Mouse (Mus musculus) Patski (cell line): ENCODE measurements around the gene Atp5f1. TPM values are rescaled to one million over a fixed set of nuclear protein-coding genes. Genes with fewer than 3 reads are reported as not detected.
A peak's percentile ranks its signal among the peaks of the same experiment; 100 is the strongest.

Experiments
- ATAC-seq: fragments of 100-300 bp; one replicate; pipeline ENCODE4 v1.8.0; 2021
- CTCF ChIA-PET: fragments of 350-600 bp; sonication (Branson Sonifier 250); formaldehyde crosslinking; loops from one replicate; lab custom pipeline; 2022; ENCODE audit warnings: inconsistent platforms; lab: Charles Lee
- POLR2A ChIA-PET: fragments of 350-600 bp; sonication (Branson Sonifier 250); formaldehyde crosslinking; loops from one replicate; lab custom pipeline; 2022; ENCODE audit warnings: antibody characterized with exemption, inconsistent platforms; lab: Charles Lee
- DNase-seq: peaks from one replicate; pipeline ENCODE4 v3.0.0-alpha.2; 2011; ENCODE audit warnings: low read depth, low spot score
- H3K27me3 ChIP-seq: fragments of 371-371 bp; one replicate; pipeline ENCODE4 v1.5.1; 2021
- CTCF ChIP-seq: fragments of 100-300 bp; IDR thresholded peaks from one replicate; pipeline ENCODE4 v1.5.1; 2021
- in situ Hi-C: fragments of 300-500 bp; cut with MboI; formaldehyde crosslinking; loops from 3 replicates; pipeline ENCODE4 v1.11.1; 2018; ENCODE audit warnings: low pct_unique_long_range_greater_than_20kb, mixed read lengths
- polyA plus RNA-seq: library from polyadenylated mRNA; unstranded; gene quantifications from one replicate; pipeline ENCODE4 v1.2.3, GENCODE M21; 2021

Gene Atp5f1
- polyA plus RNA-seq, 1 experiment from 2014 or later: 723 TPM

- in situ Hi-C loops: loop anchor here (25.0 kb wide), 1 partner anchor 1340 kb away; no protein-coding TSS in a partner anchor
- no peaks in the 10 kb centered on the region for H3K27me3 ChIP-seq
- DNase-seq (no peak), ATAC-seq (no peak)
- CTCF ChIA-PET: interaction anchor here (1.4 kb wide), 1 partner anchor 20 kb away, joined by 3 read pairs; no protein-coding TSS in a partner anchor
- TF ChIP-seq CTCF: no peak
- POLR2A ChIA-PET: interaction anchor here (0.8 to 1.2 kb wide), 2 partner anchors 9 to 49 kb away, joined by 3 read pairs; no protein-coding TSS in a partner anchor
These were observed 12.0 kb upstream of the Atp5f1 start for GRCm38 (mm10) chr3:105971831-105972446.

- ChIA-PET CTCF (interaction anchor here (1.3 kb wide), 1 partner anchor 11 kb away, joined by 3 read pairs; no protein-coding TSS in a partner anchor), POLR2A (interaction anchor here (3.7 kb wide), 1 partner anchor 11 kb away, joined by 30 read pairs; no protein-coding TSS in a partner anchor)
- in situ Hi-C loops: loop anchor here (5.0 to 25.0 kb wide), 2 partner anchors 278 to 1352 kb away; no protein-coding TSS in a partner anchor
- DNase-seq: no peak
- no peaks in the 10 kb centered on the region for H3K27me3 ChIP-seq
- no peak for ATAC-seq
- peak; percentile 75 for TF ChIP-seq CTCF
These were observed 801 bp upstream of the Atp5f1 start for GRCm38 (mm10) chr3:105960700-105961099.

- CTCF ChIA-PET: interaction anchor here (1.2 kb wide), 1 partner anchor 9 kb away, joined by 3 read pairs; no protein-coding TSS in a partner anchor
- POLR2A ChIA-PET: interaction anchor here (0.8 to 3.7 kb wide), 2 partner anchors 10 to 23 kb away, joined by 10 to 30 read pairs; no protein-coding TSS in a partner anchor
- DNase-seq (no peak), ATAC-seq (peak; percentile 46)
- TF ChIP-seq CTCF: no peak
- in situ Hi-C loops: loop anchor here (25.0 kb wide), 1 partner anchor 1353 kb away; no protein-coding TSS in a partner anchor
- no peaks in the 10 kb centered on the region for H3K27me3 ChIP-seq
These were observed 314 bp downstream of the Atp5f1 start for GRCm38 (mm10) chr3:105959585-105959984.

GRCm38 (mm10) chr3:105958974-105959580, 822 bp downstream of the Atp5f1 start, which contains the start of gene Wdr77:
Gene Wdr77, plus strand, starts transcription at chr3:105959369.
- TF ChIP-seq CTCF: no peak
- ChIA-PET CTCF (interaction anchor here (1.2 to 2.6 kb wide), 2 partner anchors 9 to 21 kb away, joined by 3 to 9 read pairs; no protein-coding TSS in a partner anchor), POLR2A (interaction anchor here (0.7 to 3.7 kb wide), 3 partner anchors 10 to 22 kb away, joined by 3 to 30 read pairs (median 10); no protein-coding TSS in a partner anchor)
- ATAC-seq (peak; percentile 97), DNase-seq (peak; percentile 100)
- in situ Hi-C loops: loop anchor here (25.0 kb wide), 1 partner anchor 1353 kb away; no protein-coding TSS in a partner anchor
- no peaks in the 10 kb centered on the region for H3K27me3 ChIP-seq

- H3K27me3 ChIP-seq: no peaks in the 10 kb centered on the region
- CTCF ChIA-PET: interaction anchor here (0.8 to 2.6 kb wide), 8 partner anchors 8 to 30 kb away, joined by 3 to 11 read pairs (median 6); no protein-coding TSS in a partner anchor
- TF ChIP-seq CTCF: no peak
- no peak for DNase-seq
- POLR2A ChIA-PET: interaction anchor here (0.7 to 3.7 kb wide), 2 partner anchors 9 to 15 kb away, joined by 3 to 30 read pairs; no protein-coding TSS in a partner anchor
- in situ Hi-C loops: loop anchor here (25.0 kb wide), 1 partner anchor 1354 kb away; no protein-coding TSS in a partner anchor
- no peak for ATAC-seq
These were observed 1.7 kb downstream of the Atp5f1 start for GRCm38 (mm10) chr3:105958204-105958603.

GRCm38 (mm10) chr3:105957235-105957634, 2.7 kb downstream of the Atp5f1 start:
- ChIA-PET CTCF (interaction anchor here (1.2 to 2.6 kb wide), 6 partner anchors 9 to 29 kb away, joined by 5 to 11 read pairs (median 7); no protein-coding TSS in a partner anchor), POLR2A (interaction anchor here (1.2 to 3.7 kb wide), 3 partner anchors 8 to 19 kb away, joined by 3 to 30 read pairs (median 5); no protein-coding TSS in a partner anchor)
- no peak for TF ChIP-seq CTCF
- DNase-seq (no peak), ATAC-seq (no peak)
- in situ Hi-C loops: loop anchor here (25.0 kb wide), 1 partner anchor 1355 kb away; no protein-coding TSS in a partner anchor
- H3K27me3 ChIP-seq: no peaks in the 10 kb centered on the region

GRCm38 (mm10) chr3:105951348-105951747, 8.6 kb downstream of the Atp5f1 start:
- H3K27me3 ChIP-seq: no peaks in the 10 kb centered on the region
- DNase-seq (no peak), ATAC-seq (no peak)
- in situ Hi-C loops: loop anchor here (25.0 kb wide), 1 partner anchor 1361 kb away; no protein-coding TSS in a partner anchor
- CTCF ChIA-PET: interaction anchor here (4.1 to 5.7 kb wide), 2 partner anchors 14 to 22 kb away, joined by 18 to 35 read pairs; no protein-coding TSS in a partner anchor
- POLR2A ChIA-PET: interaction anchor here (1.0 to 4.1 kb wide), 2 partner anchors 7 to 15 kb away, joined by 5 to 30 read pairs; partner anchors contain the start of genes Atp5f1 and Wdr77
- TF ChIP-seq CTCF: no peak

GRCm38 (mm10) chr3:105936111-105936510, 23.8 kb downstream of the Atp5f1 start:
- ATAC-seq: no peak
- POLR2A ChIA-PET: interaction anchor here (0.8 to 1.7 kb wide), 4 partner anchors 14 to 23 kb away, joined by 4 to 10 read pairs (median 4); partner anchors contain the start of gene Wdr77
- no peaks in the 10 kb centered on the region for H3K27me3 ChIP-seq
- DNase-seq: no peak
- TF ChIP-seq CTCF: no peak
- in situ Hi-C loops: no loop called here
- CTCF ChIA-PET: interaction anchor here (1.0 to 6.7 kb wide), 6 partner anchors 10 to 21 kb away, joined by 3 to 35 read pairs (median 6); no protein-coding TSS in a partner anchor

- ATAC-seq: no peak
These were observed 24.9 kb downstream of the Atp5f1 start for GRCm38 (mm10) chr3:105935033-105935432.

More at GRCm38 (mm10) chr3:105935033-105935432, 24.9 kb downstream of the Atp5f1 start:
- ChIA-PET POLR2A (interaction anchor here (0.8 to 1.3 kb wide), 2 partner anchors 13 to 18 kb away, joined by 4 read pairs; no protein-coding TSS in a partner anchor), CTCF (interaction anchor here (1.0 to 6.7 kb wide), 7 partner anchors 9 to 23 kb away, joined by 3 to 35 read pairs (median 5); no protein-coding TSS in a partner anchor)
- no peaks in the 10 kb centered on the region for H3K27me3 ChIP-seq
- TF ChIP-seq CTCF: no peak
- no peak for DNase-seq
- in situ Hi-C loops: no loop called here
